Mouse (Mus musculus) right cerebral cortex, adult 2 months (tissue): ENCODE measurements around the gene Sbk1.
"Not testable (repeated sequence)": the region's sequence is repeated elsewhere in the genome, so short reads cannot be mapped to it uniquely, and the experiment has no call there.

ENCODE experiments used
- DNase-seq, 2 experiments: peaks; one replicate each; pipeline ENCODE4 v3.0.0; 2021 to 2022; ENCODE audit warnings: low spot score in 2 of 2

Sbk1 gene

GRCm38 (mm10) chr7:126287493-126288103 is 15.2 kb downstream of the Sbk1 start:
- peak; percentile 68 to 71 for DNase-seq

DNA sequence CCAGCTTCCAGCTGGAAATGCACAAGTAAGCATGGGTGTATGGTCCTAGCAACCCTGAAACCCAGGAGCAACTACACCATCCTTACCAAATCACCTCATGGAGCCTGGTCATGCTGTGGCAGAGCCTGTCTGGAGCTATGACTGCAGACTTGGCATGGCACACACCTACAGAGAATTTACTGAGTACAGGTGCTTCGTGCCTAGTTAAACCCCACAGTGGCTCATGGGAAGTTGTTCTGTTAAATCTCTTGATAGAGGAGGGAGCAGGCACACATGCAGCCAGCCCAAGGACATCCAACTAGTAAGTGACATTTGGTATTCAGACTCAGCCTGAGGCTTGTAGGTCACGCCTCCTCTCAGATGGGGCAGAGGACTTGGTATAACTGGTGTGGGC is 15.7 kb downstream of the Sbk1 start:
- no peak for DNase-seq

- DNase-seq = no peak
These were observed 16.2 kb downstream of the Sbk1 start for GRCm38 (mm10) chr7:126288571-126289091.

GRCm38 (mm10) chr7:126289371-126289770 is 17.0 kb downstream of the Sbk1 start:
- DNase-seq = no peak

GRCm38 (mm10) chr7:126289956-126290355 is 17.5 kb downstream of the Sbk1 start:
- DNase-seq = no peak

DNA sequence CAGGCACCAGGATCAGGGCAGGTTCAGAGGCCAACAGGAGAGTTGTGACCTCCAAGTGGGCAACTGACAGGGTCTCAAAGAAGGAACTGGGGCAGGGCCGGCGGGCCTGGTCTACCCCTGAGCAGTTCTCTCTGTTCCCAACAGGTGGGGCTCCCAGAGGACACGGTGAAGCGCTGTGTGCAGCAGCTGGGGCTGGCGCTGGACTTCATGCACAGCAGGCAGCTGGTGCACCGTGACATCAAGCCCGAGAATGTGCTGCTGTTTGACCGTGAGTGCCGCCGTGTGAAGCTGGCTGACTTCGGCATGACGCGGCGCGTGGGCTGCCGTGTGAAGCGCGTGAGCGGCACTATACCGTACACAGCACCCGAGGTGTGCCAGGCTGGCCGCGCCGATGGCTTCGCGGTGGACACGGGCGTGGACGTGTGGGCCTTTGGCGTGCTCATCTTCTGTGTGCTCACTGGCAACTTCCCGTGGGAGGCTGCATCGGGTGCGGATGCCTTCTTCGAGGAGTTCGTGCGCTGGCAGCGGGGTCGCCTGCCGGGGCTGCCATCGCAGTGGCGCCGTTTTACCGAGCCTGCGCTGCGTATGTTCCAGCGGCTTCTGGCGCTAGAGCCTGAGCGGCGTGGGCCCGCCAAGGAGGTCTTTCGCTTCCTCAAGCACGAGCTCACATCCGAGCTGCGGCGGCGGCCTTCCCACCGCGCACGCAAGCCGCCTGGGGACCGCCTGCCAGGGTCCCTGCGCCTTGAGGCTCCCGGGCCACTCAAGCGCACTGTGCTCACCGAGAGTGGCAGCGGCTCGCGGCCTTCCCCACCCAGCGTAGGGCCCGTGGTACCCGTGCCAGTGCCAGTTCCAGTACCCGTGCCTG is 19.5 kb downstream of the Sbk1 start:
- DNase-seq = no peak

- no peak for DNase-seq
These were observed 20.7 kb downstream of the Sbk1 start for GRCm38 (mm10) chr7:126293091-126293490.

- DNase-seq = peak in 1 of 2 experiments; percentile 65
These were observed 25.4 kb downstream of the Sbk1 start for GRCm38 (mm10) chr7:126297579-126298460.

DNA sequence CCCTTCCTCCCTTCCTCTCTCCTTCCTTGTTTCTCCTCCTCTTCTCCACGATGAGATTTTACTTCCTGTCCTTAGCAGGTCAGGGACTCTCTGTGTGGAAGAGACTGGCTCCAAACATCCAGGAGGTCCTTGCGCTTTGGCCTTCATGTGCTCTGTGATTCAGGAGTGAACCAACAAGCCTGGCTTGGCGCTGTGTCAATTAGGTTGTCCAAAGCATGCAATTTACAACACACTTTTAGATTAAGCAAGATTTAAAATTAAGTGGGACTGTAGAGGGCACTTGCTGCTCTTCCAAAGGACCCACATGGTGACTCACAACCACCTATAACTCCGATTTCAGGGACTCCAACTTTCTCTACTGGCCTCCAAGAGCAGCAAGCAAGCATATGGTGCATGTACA is 26.4 kb downstream of the Sbk1 start:
- no peak for DNase-seq

GRCm38 (mm10) chr7:126301831-126302230 is 29.4 kb downstream of the Sbk1 start:
- not testable (repeated sequence) for DNase-seq

GRCm38 (mm10) chr7:126311822-126312221 is 39.4 kb downstream of the Sbk1 start:
- DNase-seq = no peak

DNA sequence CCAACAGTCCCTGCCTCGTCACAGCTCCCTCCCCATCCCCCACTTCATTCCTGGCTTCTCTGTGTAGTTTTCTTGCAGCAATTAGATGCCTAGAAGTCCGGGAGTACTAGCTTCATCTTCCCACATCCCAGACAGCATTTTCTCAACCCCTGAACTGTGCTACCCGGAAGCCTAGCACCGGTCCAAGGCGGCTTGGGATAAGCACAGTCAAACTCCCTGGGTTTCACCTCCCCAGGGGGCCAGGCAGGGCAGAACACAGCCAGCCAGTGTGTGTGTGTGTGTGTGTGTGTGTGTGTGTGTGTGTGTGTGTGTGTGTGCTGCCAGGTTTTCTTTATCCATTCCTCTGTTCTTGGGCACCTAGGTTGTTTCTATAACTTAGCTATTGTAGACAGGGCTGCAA is 40.9 kb downstream of the Sbk1 start:
- no peak for DNase-seq

GRCm38 (mm10) chr7:126314273-126314672 is 41.9 kb downstream of the Sbk1 start:
- DNase-seq = no peak

GRCm38 (mm10) chr7:126323729-126324128 is 51.3 kb downstream of the Sbk1 start:
- DNase-seq = peak; percentile 89 to 93

DNA sequence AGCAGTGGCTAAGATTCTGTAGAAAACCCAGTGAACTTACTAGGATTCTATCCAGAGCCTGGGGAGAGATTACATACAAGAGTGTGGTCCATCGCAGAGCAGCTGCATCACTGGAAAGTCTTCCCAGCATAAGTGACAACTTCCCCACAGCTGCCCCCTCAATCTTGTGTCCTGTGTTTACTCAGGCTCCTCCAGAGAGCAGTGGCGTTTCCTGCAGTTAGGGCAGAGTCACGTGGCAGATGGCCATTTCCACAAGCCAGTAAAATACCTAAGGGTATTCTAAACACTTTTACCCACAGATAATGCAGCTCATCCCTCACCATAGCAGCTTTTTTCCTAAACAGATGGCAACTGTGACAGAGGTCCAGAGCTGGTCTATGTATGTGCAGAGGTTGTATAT is 52.4 kb downstream of the Sbk1 start:
- no peak for DNase-seq

- DNase-seq = not testable (repeated sequence)
These were observed 53.3 kb downstream of the Sbk1 start for GRCm38 (mm10) chr7:126325576-126326273.

DNA sequence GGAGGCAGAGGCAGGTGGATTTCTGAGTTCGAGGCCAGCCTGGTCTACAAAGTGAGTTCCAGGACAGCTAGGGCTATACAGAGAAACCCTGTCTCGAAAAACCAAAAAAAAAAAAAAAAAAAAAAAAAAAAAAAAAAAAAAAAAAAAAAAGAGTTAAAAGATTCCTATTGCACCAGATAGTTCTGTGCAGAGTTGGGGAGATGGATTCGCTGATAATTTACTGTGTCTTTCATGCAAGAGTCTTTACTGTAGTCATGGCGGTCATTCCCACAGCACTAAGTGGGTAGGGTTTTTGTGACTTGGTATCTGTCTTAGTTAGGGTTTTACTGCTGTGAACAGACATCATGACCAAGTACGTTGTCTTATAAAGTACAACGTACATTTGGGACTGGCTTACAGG is 56.4 kb downstream of the Sbk1 start:
- not testable (repeated sequence) for DNase-seq

DNA sequence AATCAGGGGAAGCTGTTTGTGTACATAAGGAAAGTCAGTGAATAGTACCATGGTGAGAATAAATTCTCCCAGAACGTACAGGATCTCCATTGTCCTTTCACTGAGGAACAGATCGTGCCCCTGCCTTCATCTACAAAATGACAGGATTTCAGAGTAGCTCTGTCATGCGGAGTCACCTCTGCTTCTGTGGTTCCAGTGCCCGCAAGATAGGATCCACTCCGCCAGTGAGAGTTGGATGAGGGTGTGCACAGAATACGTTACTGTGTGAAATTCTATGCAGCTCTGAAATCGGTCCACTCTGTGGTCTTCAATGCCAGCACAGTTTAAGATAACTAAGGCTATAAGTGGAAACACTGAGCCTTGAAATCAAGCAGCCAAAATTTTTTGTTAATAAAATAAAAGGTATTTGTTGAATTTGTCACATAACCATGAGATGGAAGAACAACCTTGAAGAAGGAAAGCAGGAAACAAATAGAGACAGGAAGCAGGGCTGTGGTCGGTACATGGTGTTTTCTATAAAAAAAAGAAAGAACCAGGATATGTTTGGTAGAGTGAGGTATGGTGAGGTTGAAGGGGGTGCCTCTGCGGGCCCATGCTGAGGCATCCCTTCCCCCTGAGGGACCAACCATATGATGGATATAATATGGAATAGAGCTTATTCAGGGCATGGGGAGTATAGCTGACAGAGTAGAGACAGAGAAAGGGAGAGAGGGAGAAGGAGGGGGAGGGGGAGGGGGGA is 57.7 kb downstream of the Sbk1 start:
- no peak for DNase-seq

GRCm38 (mm10) chr7:126330693-126331092 is 58.3 kb downstream of the Sbk1 start:
- no peak for DNase-seq

DNA sequence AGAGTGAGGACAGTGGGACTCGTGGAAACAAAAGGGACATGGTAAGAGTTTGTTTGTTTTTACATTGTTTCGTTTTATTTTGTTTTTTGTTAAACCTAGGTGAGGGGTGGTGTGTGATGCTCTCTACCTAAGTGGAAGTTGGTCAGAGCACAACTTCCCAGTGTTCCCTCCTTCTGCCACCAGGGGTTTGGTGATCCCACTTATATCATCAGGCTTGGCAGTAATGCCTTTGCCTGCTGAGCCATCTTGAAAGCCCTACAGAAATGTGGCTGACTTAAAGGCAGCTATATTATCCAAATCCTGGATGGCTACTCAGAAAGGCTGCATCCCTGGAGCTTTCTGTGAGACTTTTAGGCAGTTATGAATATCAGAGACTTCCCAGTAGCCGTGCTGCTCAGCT is 60.3 kb downstream of the Sbk1 start:
- DNase-seq = no peak

- DNase-seq = no peak
These were observed 63.1 kb downstream of the Sbk1 start for GRCm38 (mm10) chr7:126335556-126335955.
